Mouse (Mus musculus) midbrain, embryonic 15.5 days (tissue): ENCODE measurements around the gene Nthl1. TPM values are rescaled to one million over a fixed set of nuclear protein-coding genes. Genes with fewer than 3 reads are reported as not detected.
A peak's percentile ranks its signal among the peaks of the same experiment; 100 is the strongest.

Experiments
- ATAC-seq: fragments of 200-750 bp; cut with Nextera tagmentation; replicated peaks from 2 replicates; pipeline ENCODE4 v1.8.0; 2017; ENCODE audit warnings: moderate TSS enrichment
- H3K27ac ChIP-seq: fragments of 300-500 bp; sonication (generic); 2 replicates; pipeline ENCODE4 v1.5.1; 2015; ENCODE audit warnings: mild to moderate bottlenecking, inconsistent platforms
- H3K27me3 ChIP-seq: fragments of 300-500 bp; sonication (generic); replicated peaks from 2 replicates; pipeline ENCODE4 v1.6.1; 2015; ENCODE audit warnings: inconsistent platforms
- H3K36me3 ChIP-seq: fragments of 300-500 bp; sonication (generic); replicated peaks from 2 replicates; pipeline ENCODE4 v1.6.1; 2015; ENCODE audit warnings: inconsistent platforms
- H3K4me1 ChIP-seq: fragments of 300-500 bp; sonication (generic); 2 replicates; pipeline ENCODE4 v1.6.1; 2015; ENCODE audit warnings: inconsistent platforms
- H3K4me2 ChIP-seq: fragments of 300-500 bp; sonication (generic); 2 replicates; pipeline ENCODE4 v1.6.1; 2015; ENCODE audit warnings: inconsistent platforms, mild to moderate bottlenecking, moderate library complexity
- H3K4me3 ChIP-seq: fragments of 300-500 bp; sonication (generic); 2 replicates; pipeline ENCODE4 v1.5.1; 2015; ENCODE audit warnings: mild to moderate bottlenecking, inconsistent platforms
- H3K9ac ChIP-seq: fragments of 300-500 bp; sonication (generic); 2 replicates; pipeline ENCODE4 v1.6.1; 2015; ENCODE audit warnings: mild to moderate bottlenecking, inconsistent platforms
- H3K9me3 ChIP-seq: fragments of 300-500 bp; sonication (generic); 2 replicates; pipeline ENCODE4 v1.6.1; 2016; ENCODE audit warnings: inconsistent platforms
- WGBS: fragments of 180-500 bp; shearing (Covaris S2); methylation state at CpG from one replicate; pipeline ENCODE4 v1.1.7; 2015; ENCODE audit warnings: mixed read lengths; 5-methylcytosine and 5-hydroxymethylcytosine counted together
- microRNA-seq: library from miRNA; unstranded; fragments of <30 nt; microRNA quantifications from one replicate; pipeline ENCODE4, GENCODE M21; 2016
- polyA plus RNA-seq: library from polyadenylated mRNA; unstranded; fragments of >200 nt; fragmentation: Nextera tagmentation; extraction: Ambion mirVana; gene quantifications from 2 replicates; pipeline ENCODE4 v1.2.1, GENCODE M21; 2015

Nthl1 gene
- polyA plus RNA-seq, 1 experiment from 2014 or later = 10.0 TPM

DNA sequence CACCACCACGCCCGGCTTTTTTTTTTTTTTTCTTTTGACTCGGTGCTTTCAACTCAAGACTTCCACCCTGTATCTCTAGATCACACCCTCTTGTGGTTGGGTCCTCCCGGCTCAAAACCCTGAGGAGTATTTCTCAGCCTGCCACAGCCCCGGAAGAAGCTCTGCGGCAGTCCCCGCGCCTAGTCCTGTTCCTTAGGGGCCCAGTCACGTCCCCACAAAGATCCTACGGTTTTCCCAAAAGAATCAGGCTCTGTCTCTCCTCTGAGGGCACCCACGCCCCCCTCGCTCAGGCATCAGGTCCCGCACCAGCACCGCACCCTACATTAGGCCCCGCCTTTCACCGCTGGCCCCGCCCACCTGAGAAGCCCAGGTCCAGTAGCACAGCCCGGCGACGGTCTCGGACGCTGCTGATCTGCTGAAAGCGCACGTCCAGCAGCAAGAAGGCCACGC, 54.7 kb downstream of the Nthl1 start:
- Histone ChIP-seq H3K27me3 (peaks cover 7% of the 10 kb centered on the region), H3K4me3 (peak overlapping the region; percentile 81), H3K9me3 (no peaks in the 10 kb centered on the region), H3K9ac (peak overlapping the region; percentile 42), H3K4me1 (peaks cover 35% of the 10 kb centered on the region), H3K36me3 (no peaks in the 10 kb centered on the region), H3K27ac (no peak overlapping the region), H3K4me2 (peak overlapping the region; percentile 63)
- WGBS = 3% methylated on average over 25 of the region's 25 CpGs
- ATAC-seq = no peak

GRCm38 (mm10) chr17:24687599-24687998, 55.1 kb downstream of the Nthl1 start:
- H3K4me1 ChIP-seq = peaks cover 35% of the 10 kb centered on the region
- peak overlapping the region; percentile 42 for H3K9ac ChIP-seq
- no peak overlapping the region for H3K27ac ChIP-seq
- peak overlapping the region; percentile 81 for H3K4me3 ChIP-seq
- no peaks in the 10 kb centered on the region for H3K9me3 ChIP-seq
- peaks cover 7% of the 10 kb centered on the region for H3K27me3 ChIP-seq
- 19% methylated on average over 23 of the region's 23 CpGs for WGBS
- ATAC-seq = no peak
- peak overlapping the region; percentile 63 for H3K4me2 ChIP-seq
- H3K36me3 ChIP-seq = peaks cover 2% of the 10 kb centered on the region; the same call in 1 of the 2 replicates

Small RNAs within 50 kb of the gene (microRNA-seq; reads per million reads assigned to microRNA genes)
- not detected for gene Gm24589

Other genes starting within 250 kb of the Nthl1 start
- 364 and 368 TPM in 2 replicates for gene Rnps1, start 218.1 kb upstream of the Nthl1 start, polyA plus RNA-seq
- 35.4 and 36.4 TPM in 2 replicates for gene Eci1, start 206.0 kb upstream of the Nthl1 start, polyA plus RNA-seq
- gene Dnase1l2, start 189.6 kb upstream of the Nthl1 start, polyA plus RNA-seq = 7.3 and 9.6 TPM in 2 replicates
- 53.1 and 55.6 TPM in 2 replicates for gene E4f1, start 162.4 kb upstream of the Nthl1 start, polyA plus RNA-seq
- 63.7 and 67.1 TPM in 2 replicates for gene Pgp, start 162.3 kb upstream of the Nthl1 start, polyA plus RNA-seq
- gene Bricd5, start 158.8 kb upstream of the Nthl1 start, polyA plus RNA-seq = 0.23 and 0.28 TPM in 2 replicates
- 40.6 and 43.7 TPM in 2 replicates for gene Mlst8, start 153.6 kb upstream of the Nthl1 start, polyA plus RNA-seq
- 50.3 and 52.9 TPM in 2 replicates for gene Caskin1, start 144.1 kb upstream of the Nthl1 start, polyA plus RNA-seq
- gene Traf7, start 104.7 kb upstream of the Nthl1 start, polyA plus RNA-seq = 108 and 112 TPM in 2 replicates
- 8.4 and 8.8 TPM in 2 replicates for gene Rab26, start 98.5 kb upstream of the Nthl1 start, polyA plus RNA-seq
- gene Pkd1, start 82.8 kb upstream of the Nthl1 start, polyA plus RNA-seq = 29.0 and 29.8 TPM in 2 replicates
- 83.8 and 89.6 TPM in 2 replicates for gene Tsc2, start 50 bp upstream of the Nthl1 start, polyA plus RNA-seq
- gene Slc9a3r2, start 17.6 kb downstream of the Nthl1 start, polyA plus RNA-seq = 45.3 and 52.6 TPM in 2 replicates
- 0.38 and 0.66 TPM in 2 replicates for gene Npw, start 25.8 kb downstream of the Nthl1 start, polyA plus RNA-seq
- 21.9 and 22.9 TPM in 2 replicates for gene Zfp598, start 37.0 kb downstream of the Nthl1 start, polyA plus RNA-seq
- gene Syngr3, start 57.3 kb downstream of the Nthl1 start, polyA plus RNA-seq = 240 and 255 TPM in 2 replicates
- gene Gfer, start 63.5 kb downstream of the Nthl1 start, polyA plus RNA-seq = 36.2 and 39.2 TPM in 2 replicates
- gene Noxo1, start 63.6 kb downstream of the Nthl1 start, polyA plus RNA-seq = 2.1 and 2.5 TPM in 2 replicates
- 71.4 and 72.1 TPM in 2 replicates for gene Tbl3, start 75.0 kb downstream of the Nthl1 start, polyA plus RNA-seq
- not detected in 2 replicates for gene Rnf151, start 85.4 kb downstream of the Nthl1 start, polyA plus RNA-seq
- 706 and 744 TPM in 2 replicates for gene Rps2, start 85.4 kb downstream of the Nthl1 start, polyA plus RNA-seq
- 270 and 281 TPM in 2 replicates for gene Ndufb10, start 91.8 kb downstream of the Nthl1 start, polyA plus RNA-seq
- gene Rpl3l, start 95.1 kb downstream of the Nthl1 start, polyA plus RNA-seq = not detected in 2 replicates
- gene Msrb1, start 104.0 kb downstream of the Nthl1 start, polyA plus RNA-seq = 16.5 and 19.8 TPM in 2 replicates
- 0.25 TPM in 1 of 2 replicates, not detected in the other for gene Hs3st6, start 120.3 kb downstream of the Nthl1 start, polyA plus RNA-seq
- not detected in 2 replicates for gene Meiob, start 171.6 kb downstream of the Nthl1 start, polyA plus RNA-seq
- gene Hagh, start 207.5 kb downstream of the Nthl1 start, polyA plus RNA-seq = 61.5 and 66.8 TPM in 2 replicates
- gene Fahd1, start 217.7 kb downstream of the Nthl1 start, polyA plus RNA-seq = 19.1 TPM in 2 replicates
- 0.10 TPM in 1 of 2 replicates, not detected in the other for gene Igfals, start 233.3 kb downstream of the Nthl1 start, polyA plus RNA-seq